Mouse (Mus musculus) heart, embryonic 16.5 days (tissue): ENCODE results near the gene Sf3b5. TPM values are rescaled to one million over a fixed set of nuclear protein-coding genes. Genes with fewer than 3 reads are reported as not detected.

ENCODE experiments used
- ATAC-seq: fragments of 200-750 bp; cut with Nextera tagmentation; replicated peaks from 2 replicates; pipeline ENCODE4 v1.8.0; 2017; ENCODE audit warnings: moderate number of reproducible peaks; ENCODE audit not compliant: insufficient read depth, low FRiP score; ENCODE audit errors: extremely low read depth
- H3K27ac ChIP-seq: fragments of 300-500 bp; sonication (generic); 2 replicates; pipeline ENCODE4 v1.5.1; 2014; ENCODE audit warnings: mild to moderate bottlenecking, low read length, control low read depth, moderate library complexity
- H3K27me3 ChIP-seq: fragments of 300-500 bp; sonication (generic); 2 replicates; pipeline ENCODE4 v1.6.1; 2014; ENCODE audit warnings: low read length, mixed read lengths; ENCODE audit not compliant: control insufficient read depth, insufficient read depth
- H3K36me3 ChIP-seq: fragments of 300-500 bp; sonication (generic); 2 replicates; pipeline ENCODE4 v1.6.1; 2014; ENCODE audit not compliant: control insufficient read depth, insufficient read depth
- H3K4me1 ChIP-seq: fragments of 300-500 bp; sonication (generic); 2 replicates; pipeline ENCODE4 v1.6.1; 2014; ENCODE audit warnings: low read length, mixed read lengths; ENCODE audit not compliant: control insufficient read depth, insufficient read depth
- H3K4me2 ChIP-seq: fragments of 300-500 bp; sonication (generic); 2 replicates; pipeline ENCODE4 v1.6.1; 2014; ENCODE audit warnings: low read depth, mild to moderate bottlenecking, control low read depth, low read length
- H3K4me3 ChIP-seq: fragments of 300-500 bp; sonication (generic); 2 replicates; pipeline ENCODE4 v1.5.1; 2014; ENCODE audit warnings: mild to moderate bottlenecking, control low read depth, low read length
- H3K9ac ChIP-seq: fragments of 300-500 bp; sonication (generic); 2 replicates; pipeline ENCODE4 v1.6.1; 2014; ENCODE audit warnings: low read length, control low read depth
- H3K9me3 ChIP-seq: fragments of 300-500 bp; sonication (generic); replicated peaks from 2 replicates; pipeline ENCODE4 v1.6.1; 2016; ENCODE audit warnings: low read length; ENCODE audit not compliant: control insufficient read depth
- WGBS: fragments of 180-500 bp; shearing (Covaris S2); extraction: QIAGEN DNeasy Blood & Tissue Kit; methylation state at CpG from one replicate; pipeline ENCODE4 v1.1.7; 2014; 5-methylcytosine and 5-hydroxymethylcytosine counted together
- polyA plus RNA-seq: library from polyadenylated mRNA; unstranded; fragments of >200 nt; fragmentation: Nextera tagmentation; extraction: Ambion mirVana; gene quantifications from 2 replicates; pipeline ENCODE4 v1.2.1, GENCODE M21; 2015

The Sf3b5 gene
- polyA plus RNA-seq, 1 experiment from 2014 or later, result 26.8 TPM

- H3K27me3 ChIP-seq, result no peaks in the 10 kb centered on the region
- H3K27ac ChIP-seq, result no peak overlapping the region
- no peaks in the 10 kb centered on the region for H3K9me3 ChIP-seq
- 81% methylated on average over 11 of the region's 11 CpGs for WGBS
- ATAC-seq, result no peak
- no peaks in the 10 kb centered on the region for H3K4me1 ChIP-seq
- H3K9ac ChIP-seq, result no peak overlapping the region
- H3K36me3 ChIP-seq, result no peaks in the 10 kb centered on the region
- H3K4me2 ChIP-seq, result no peak overlapping the region
- H3K4me3 ChIP-seq, result no peak overlapping the region
Observed at GRCm38 (mm10) chr10:13044659-13045058, 39.5 kb downstream of the Sf3b5 start.

GRCm38 (mm10) chr10:13047816-13048215, 42.7 kb downstream of the Sf3b5 start:
- H3K9ac ChIP-seq, result no peak overlapping the region

DNA sequence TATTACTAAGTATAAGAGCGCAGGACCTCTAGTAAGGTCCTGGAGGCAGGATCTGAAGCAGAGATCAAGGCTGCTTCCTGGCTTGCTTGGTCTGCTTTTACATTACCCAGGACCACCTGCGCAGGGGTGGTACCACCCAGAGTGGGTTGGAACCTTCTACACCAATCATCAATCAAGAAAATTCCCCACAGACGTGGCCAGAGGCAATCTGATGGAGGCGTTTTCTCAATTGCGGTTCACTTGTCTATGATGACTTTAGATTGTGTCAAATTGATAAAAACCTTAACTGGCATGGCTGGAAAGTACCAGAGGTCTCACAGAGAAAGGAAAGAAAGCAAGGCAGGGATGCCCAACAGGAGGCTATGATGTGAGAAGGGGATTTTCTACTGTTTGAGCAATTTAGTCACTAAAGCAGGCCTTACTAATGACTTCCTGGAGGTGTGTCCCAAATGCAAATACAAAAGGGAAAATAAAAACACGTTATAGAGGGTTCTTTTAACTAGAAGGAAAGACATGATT, 51.8 kb downstream of the Sf3b5 start:
- no peak overlapping the region for H3K9ac ChIP-seq
- peaks cover 16% of the 10 kb centered on the region for H3K27me3 ChIP-seq
- WGBS, result 77% methylated on average over 6 of the region's 6 CpGs
- H3K4me2 ChIP-seq, result no peak overlapping the region
- no peak overlapping the region for H3K4me3 ChIP-seq
- no peaks in the 10 kb centered on the region for H3K9me3 ChIP-seq
- H3K36me3 ChIP-seq, result no peaks in the 10 kb centered on the region
- ATAC-seq, result no peak
- peaks cover 7% of the 10 kb centered on the region for H3K4me1 ChIP-seq
- no peak overlapping the region for H3K27ac ChIP-seq

More at GRCm38 (mm10) chr10:13047816-13048215, 42.7 kb downstream of the Sf3b5 start:
- H3K4me3 ChIP-seq, result no peak overlapping the region
- H3K9me3 ChIP-seq, result no peaks in the 10 kb centered on the region
- H3K27me3 ChIP-seq, result no peaks in the 10 kb centered on the region
- no peaks in the 10 kb centered on the region for H3K36me3 ChIP-seq
- ATAC-seq, result no peak
- no peak overlapping the region for H3K4me2 ChIP-seq
- 32% methylated on average over 4 of the region's 4 CpGs for WGBS
- H3K27ac ChIP-seq, result no peak overlapping the region
- H3K4me1 ChIP-seq, result no peaks in the 10 kb centered on the region

Other genes starting within 250 kb of the Sf3b5 start
- 65.7 and 66.8 TPM in 2 replicates for gene Utrn, start 136.0 kb upstream of the Sf3b5 start, polyA plus RNA-seq
- gene Stx11, start 41.0 kb upstream of the Sf3b5 start, polyA plus RNA-seq, result 6.2 and 7.8 TPM in 2 replicates
- gene Plagl1, start 55.2 kb downstream of the Sf3b5 start, polyA plus RNA-seq, result 159 and 181 TPM in 2 replicates
- not detected in 2 replicates for gene Zc2hc1b, start 172.7 kb downstream of the Sf3b5 start, polyA plus RNA-seq
- 42.4 and 47.1 TPM in 2 replicates for gene Ltv1, start 187.8 kb downstream of the Sf3b5 start, polyA plus RNA-seq